Mouse (Mus musculus): Measurements from ENCODE around the gene 4931429L15Rik. TPM values are rescaled to one million over a fixed set of nuclear protein-coding genes. Genes with fewer than 3 reads are reported as not detected.

4931429L15Rik gene
- total and polyA plus RNA-seq, 2 experiments: not detected

GRCm38 (mm10) chr9:46350451-46350981, 30.7 kb upstream of the 4931429L15Rik start:
- Histone ChIP-seq H3K79me2 (ENCODE audit: control insufficient read depth, insufficient read depth, low read length) (no peaks in the 10 kb centered on the region), H3K27me3 (ENCODE audit: control insufficient read depth, insufficient read depth, low read length) (peaks cover 7% of the 10 kb centered on the region; the same call in 1 of the 2 replicates), H3K9ac (ENCODE audit: low read depth, low read length) (no peak overlapping the region), H3K36me3 (ENCODE audit: control insufficient read depth, insufficient read depth, low read length) (no peaks in the 10 kb centered on the region), H3K4me1 (ENCODE audit: control insufficient read depth, insufficient read depth, low read length) (no peaks in the 10 kb centered on the region), H3K27ac (replicated peaks; ENCODE audit: insufficient read depth, low read depth, low read length) (no peak overlapping the region), H3K4me3 (ENCODE audit: insufficient read depth, low read depth, low read length) (no peak overlapping the region)
- TF ChIP-seq CTCF (IDR thresholded peaks at IDR 0.05; ENCODE audit: low read depth, low read length) (no peak), POLR2A (IDR thresholded peaks at IDR 0.05; ENCODE audit: extremely low read depth, insufficient read depth, low read length) (no peak)
- WGBS: 49% methylated on average over 9 of the region's 9 CpGs
- DNase-seq (ENCODE audit: extremely low read depth, low read depth, low spot score): no peak

- no peak for TF ChIP-seq CTCF (IDR thresholded peaks at IDR 0.05; ENCODE audit: low read depth, low read length)
- no peak for TF ChIP-seq POLR2A (IDR thresholded peaks at IDR 0.05; ENCODE audit: extremely low read depth, insufficient read depth, low read length)
- Histone ChIP-seq H3K4me3 (ENCODE audit: insufficient read depth, low read depth, low read length) (no peak overlapping the region), H3K27ac (replicated peaks; ENCODE audit: insufficient read depth, low read depth, low read length) (no peak overlapping the region), H3K36me3 (ENCODE audit: control insufficient read depth, insufficient read depth, low read length) (no peaks in the 10 kb centered on the region), H3K27me3 (ENCODE audit: control insufficient read depth, insufficient read depth, low read length) (no peaks in the 10 kb centered on the region), H3K9ac (ENCODE audit: low read depth, low read length) (no peak overlapping the region), H3K79me2 (ENCODE audit: control insufficient read depth, insufficient read depth, low read length) (no peaks in the 10 kb centered on the region), H3K4me1 (ENCODE audit: control insufficient read depth, insufficient read depth, low read length) (no peaks in the 10 kb centered on the region)
- WGBS: 87% methylated on average over 4 of the region's 4 CpGs
- no peak for DNase-seq (ENCODE audit: extremely low read depth, low read depth, low spot score)
Measured at GRCm38 (mm10) chr9:46345887-46346665, 26.3 kb upstream of the 4931429L15Rik start.

GRCm38 (mm10) chr9:46339051-46339652, 19.4 kb upstream of the 4931429L15Rik start:
- H3K36me3 ChIP-seq (ENCODE audit: control insufficient read depth, insufficient read depth, low read length): no peaks in the 10 kb centered on the region
- no peak overlapping the region for H3K4me3 ChIP-seq (ENCODE audit: insufficient read depth, low read depth, low read length)
- DNase-seq (ENCODE audit: extremely low read depth, low read depth, low spot score): no peak
- H3K27me3 ChIP-seq (ENCODE audit: control insufficient read depth, insufficient read depth, low read length): peaks cover 2% of the 10 kb centered on the region; the same call in 1 of the 2 replicates
- WGBS: 86% methylated on average over 4 of the region's 4 CpGs
- no peaks in the 10 kb centered on the region for H3K79me2 ChIP-seq (ENCODE audit: control insufficient read depth, insufficient read depth, low read length)
- H3K4me1 ChIP-seq (ENCODE audit: control insufficient read depth, insufficient read depth, low read length): no peaks in the 10 kb centered on the region
- no peak overlapping the region for H3K9ac ChIP-seq (ENCODE audit: low read depth, low read length)
- H3K27ac ChIP-seq (replicated peaks; ENCODE audit: insufficient read depth, low read depth, low read length): no peak overlapping the region
- TF ChIP-seq CTCF (IDR thresholded peaks at IDR 0.05; ENCODE audit: low read depth, low read length) (no peak), POLR2A (IDR thresholded peaks at IDR 0.05; ENCODE audit: extremely low read depth, insufficient read depth, low read length) (no peak)

GRCm38 (mm10) chr9:46338384-46338783, 18.6 kb upstream of the 4931429L15Rik start:
- 61% methylated on average over 4 of the region's 4 CpGs for WGBS
- no peaks in the 10 kb centered on the region for H3K4me1 ChIP-seq (ENCODE audit: control insufficient read depth, insufficient read depth, low read length)

GRCm38 (mm10) chr9:46337852-46338291, 18.1 kb upstream of the 4931429L15Rik start:
- H3K36me3 ChIP-seq (ENCODE audit: control insufficient read depth, insufficient read depth, low read length): no peaks in the 10 kb centered on the region
- H3K27ac ChIP-seq (replicated peaks; ENCODE audit: insufficient read depth, low read depth, low read length): no peak overlapping the region
- H3K27me3 ChIP-seq (ENCODE audit: control insufficient read depth, insufficient read depth, low read length): peaks cover 2% of the 10 kb centered on the region; the same call in 1 of the 2 replicates
- H3K4me1 ChIP-seq (ENCODE audit: control insufficient read depth, insufficient read depth, low read length): no peaks in the 10 kb centered on the region
- no peak for DNase-seq (ENCODE audit: extremely low read depth, low read depth, low spot score)
- H3K79me2 ChIP-seq (ENCODE audit: control insufficient read depth, insufficient read depth, low read length): no peaks in the 10 kb centered on the region
- TF ChIP-seq CTCF (IDR thresholded peaks at IDR 0.05; ENCODE audit: low read depth, low read length) (no peak), POLR2A (IDR thresholded peaks at IDR 0.05; ENCODE audit: extremely low read depth, insufficient read depth, low read length) (no peak)
- 27% methylated on average over 3 of the region's 3 CpGs for WGBS
- no peak overlapping the region for H3K4me3 ChIP-seq (ENCODE audit: insufficient read depth, low read depth, low read length)
- no peak overlapping the region for H3K9ac ChIP-seq (ENCODE audit: low read depth, low read length)

More at GRCm38 (mm10) chr9:46338384-46338783, 18.6 kb upstream of the 4931429L15Rik start:
- Histone ChIP-seq H3K36me3 (ENCODE audit: control insufficient read depth, insufficient read depth, low read length) (no peaks in the 10 kb centered on the region), H3K4me3 (ENCODE audit: insufficient read depth, low read depth, low read length) (no peak overlapping the region), H3K79me2 (ENCODE audit: control insufficient read depth, insufficient read depth, low read length) (no peaks in the 10 kb centered on the region), H3K9ac (ENCODE audit: low read depth, low read length) (no peak overlapping the region), H3K27ac (replicated peaks; ENCODE audit: insufficient read depth, low read depth, low read length) (no peak overlapping the region), H3K27me3 (ENCODE audit: control insufficient read depth, insufficient read depth, low read length) (peaks cover 2% of the 10 kb centered on the region; the same call in 1 of the 2 replicates)
- no peak for DNase-seq (ENCODE audit: extremely low read depth, low read depth, low spot score)
- TF ChIP-seq CTCF (IDR thresholded peaks at IDR 0.05; ENCODE audit: low read depth, low read length) (no peak), POLR2A (IDR thresholded peaks at IDR 0.05; ENCODE audit: extremely low read depth, insufficient read depth, low read length) (no peak)

All from liver, adult 2 months (tissue).